Mouse (Mus musculus): ENCODE data around the gene Rbpjl. TPM values are rescaled to one million over a fixed set of nuclear protein-coding genes. Genes with fewer than 3 reads are reported as not detected.

The Rbpjl gene
- polyA plus RNA-seq, 1 experiment from 2014 or later = 0.21 TPM

- Histone ChIP-seq H3K9me3 (peaks cover 13% of the 10 kb centered on the region; the same call in 1 of the 2 replicates), H3K4me3 (no peak overlapping the region), H3K27ac (replicated peaks) (no peak overlapping the region), H3K36me3 (no peaks in the 10 kb centered on the region), H3K9ac (no peak overlapping the region), H3K4me2 (no peak overlapping the region), H3K27me3 (replicated peaks) (peaks cover 82% of the 10 kb centered on the region), H3K4me1 (peaks cover 12% of the 10 kb centered on the region)
- ATAC-seq (ENCODE audit: extremely low read depth, insufficient number of reproducible peaks, low FRiP score, low TSS enrichment) = no peak
- WGBS = 62% methylated on average over 12 of the region's 12 CpGs
These were observed 6.0 kb upstream of the Rbpjl start for GRCm38 (mm10) chr2:164396911-164397310.

- H3K4me3 ChIP-seq = peak overlapping the region; percentile 55
- no peak overlapping the region for H3K9ac ChIP-seq
- H3K36me3 ChIP-seq = no peaks in the 10 kb centered on the region
- peak overlapping the region; percentile 82 for H3K4me2 ChIP-seq
- no peak overlapping the region for H3K27ac ChIP-seq (replicated peaks)
- ATAC-seq (ENCODE audit: extremely low read depth, insufficient number of reproducible peaks, low FRiP score, low TSS enrichment) = no peak
- 12% methylated on average over 14 of the region's 14 CpGs for WGBS
- H3K4me1 ChIP-seq = peaks cover 45% of the 10 kb centered on the region
- H3K27me3 ChIP-seq (replicated peaks) = peaks cover 99% of the 10 kb centered on the region
- no peaks in the 10 kb centered on the region for H3K9me3 ChIP-seq
These were observed 598 bp downstream of the Rbpjl start for GRCm38 (mm10) chr2:164403396-164404081.

DNA sequence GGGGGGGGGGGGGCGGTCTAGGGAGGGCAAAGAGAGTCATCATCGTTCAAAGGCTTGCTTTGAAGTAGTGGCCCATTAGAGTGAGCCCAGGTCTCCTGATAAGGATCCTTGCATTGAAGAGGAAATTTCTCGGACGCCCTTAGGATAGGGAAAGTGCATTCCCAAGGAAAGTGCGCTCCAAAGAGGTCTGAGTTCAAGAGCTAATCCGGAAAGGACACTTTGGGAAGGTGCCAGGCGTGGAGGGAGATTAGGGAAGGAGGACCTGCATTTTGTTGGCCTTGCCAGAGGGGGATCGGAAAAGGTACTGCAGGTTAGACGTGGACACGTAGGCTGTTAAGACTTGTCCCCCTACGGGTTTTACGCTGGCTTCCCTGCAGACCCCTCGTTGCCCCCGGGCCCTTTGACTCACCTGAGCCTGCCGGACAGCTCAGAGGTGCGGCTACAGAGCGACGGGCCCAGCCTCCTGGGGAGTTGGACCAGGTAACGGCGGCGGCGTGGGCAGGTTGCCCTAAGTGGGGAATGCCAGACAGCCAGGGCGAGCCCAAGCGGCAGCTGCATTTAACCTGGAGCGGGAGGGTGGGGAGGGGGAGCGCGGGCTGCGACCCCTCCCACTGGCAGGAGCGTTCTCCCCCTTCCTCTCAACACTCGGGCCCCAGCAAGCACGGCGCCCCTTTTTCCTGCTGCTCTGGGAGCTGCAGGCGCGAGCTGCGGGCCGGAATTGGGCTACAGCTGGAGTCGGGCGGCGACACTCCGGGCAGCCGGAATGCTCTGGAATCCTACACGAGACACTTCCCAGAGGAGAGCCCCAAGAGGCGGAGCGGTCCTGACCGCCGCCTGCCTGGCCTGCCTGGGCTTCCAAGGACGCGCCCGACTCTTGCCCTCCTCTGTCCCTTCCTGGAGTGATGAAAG is 1.4 kb downstream of the Rbpjl start:
- Histone ChIP-seq H3K27ac (replicated peaks) (no peak overlapping the region), H3K4me3 (peak overlapping the region; percentile 55), H3K4me1 (peaks cover 46% of the 10 kb centered on the region), H3K9ac (peak overlapping the region; percentile 74), H3K27me3 (replicated peaks) (peaks cover 100% of the 10 kb centered on the region), H3K36me3 (no peaks in the 10 kb centered on the region), H3K4me2 (peak overlapping the region; percentile 82), H3K9me3 (no peaks in the 10 kb centered on the region)
- ATAC-seq (ENCODE audit: extremely low read depth, insufficient number of reproducible peaks, low FRiP score, low TSS enrichment) = no peak; the same call in 1 of the 2 replicates
- WGBS = 1% methylated on average over 49 of the region's 49 CpGs

DNA sequence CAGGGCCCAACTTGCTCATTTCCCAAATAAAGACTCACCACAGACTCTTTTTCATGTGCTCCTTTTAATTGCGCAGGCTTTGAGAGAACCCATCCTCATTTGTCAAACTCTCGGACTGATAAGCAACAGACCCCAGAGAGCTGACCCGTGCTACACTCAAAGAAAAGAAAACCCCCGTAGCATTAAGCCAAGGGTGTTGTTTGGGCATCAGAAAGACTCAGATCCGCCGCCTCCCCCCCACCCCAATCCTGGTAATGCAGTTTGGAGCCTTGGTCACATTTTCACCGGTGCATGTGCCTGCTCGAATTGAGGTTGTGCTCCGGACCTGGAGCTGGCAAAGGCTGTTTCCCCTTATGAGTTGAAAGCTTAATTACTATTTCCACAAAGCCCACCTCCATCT is 2.1 kb downstream of the Rbpjl start, which contains the start of gene Matn4:
Gene Matn4, minus strand, starts transcription at position 101 of the 400 bp plus-strand sequence.
- Histone ChIP-seq H3K27me3 (replicated peaks) (peaks cover 100% of the 10 kb centered on the region), H3K4me3 (peak within 1 kb of the TSS; percentile 55), H3K27ac (replicated peaks) (no peak within 1 kb of the TSS), H3K4me2 (peak within 1 kb of the TSS; percentile 82), H3K4me1 (peaks cover 46% of the 10 kb centered on the region), H3K9me3 (no peaks in the 10 kb centered on the region), H3K36me3 (no peaks in the 10 kb centered on the region), H3K9ac (peak within 1 kb of the TSS; percentile 74)
- ATAC-seq (ENCODE audit: extremely low read depth, insufficient number of reproducible peaks, low FRiP score, low TSS enrichment) = no peak
- 8% methylated on average over 9 of the region's 9 CpGs for WGBS

DNA sequence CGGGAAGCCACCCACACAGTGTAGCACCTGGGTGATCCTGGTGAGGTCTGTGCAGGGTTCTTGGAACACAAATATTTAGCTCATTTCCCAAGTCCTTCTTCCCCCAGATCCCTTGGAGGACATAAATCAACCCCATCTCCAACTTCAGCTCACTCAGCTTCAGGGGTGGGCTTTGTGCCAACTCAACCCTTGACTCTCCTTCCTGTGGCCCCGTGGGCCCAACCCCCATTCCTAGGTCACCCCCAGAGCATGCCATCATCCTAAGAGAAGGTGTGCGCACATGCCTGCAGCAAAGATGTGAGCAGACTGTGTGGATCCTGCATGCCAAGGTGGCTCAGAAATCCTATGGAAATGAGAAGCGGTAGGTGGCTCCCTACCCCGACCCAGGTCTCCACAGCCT is 2.6 kb downstream of the Rbpjl start:
- Histone ChIP-seq H3K4me1 (peaks cover 42% of the 10 kb centered on the region), H3K27me3 (replicated peaks) (peaks cover 100% of the 10 kb centered on the region), H3K4me3 (no peak overlapping the region), H3K9me3 (no peaks in the 10 kb centered on the region), H3K36me3 (no peaks in the 10 kb centered on the region), H3K27ac (replicated peaks) (no peak overlapping the region), H3K4me2 (no peak overlapping the region), H3K9ac (no peak overlapping the region)
- WGBS = 41% methylated on average over 5 of the region's 5 CpGs
- ATAC-seq (ENCODE audit: extremely low read depth, insufficient number of reproducible peaks, low FRiP score, low TSS enrichment) = no peak

GRCm38 (mm10) chr2:164407708-164408107 is 4.8 kb downstream of the Rbpjl start:
- peak overlapping the region; percentile 57 for H3K4me2 ChIP-seq
- peaks cover 32% of the 10 kb centered on the region for H3K4me1 ChIP-seq
- H3K36me3 ChIP-seq = no peaks in the 10 kb centered on the region
- no peak overlapping the region for H3K27ac ChIP-seq (replicated peaks)
- peak overlapping the region; percentile 29; the same call in 1 of the 2 replicates for H3K4me3 ChIP-seq
- no peak for ATAC-seq (ENCODE audit: extremely low read depth, insufficient number of reproducible peaks, low FRiP score, low TSS enrichment)
- peak overlapping the region; percentile 61; the same call in 1 of the 2 replicates for H3K9ac ChIP-seq
- 1% methylated on average over 22 of the region's 22 CpGs for WGBS
- H3K9me3 ChIP-seq = no peaks in the 10 kb centered on the region
- peaks cover 98% of the 10 kb centered on the region for H3K27me3 ChIP-seq (replicated peaks)

GRCm38 (mm10) chr2:164414167-164414566 is 11.2 kb downstream of the Rbpjl start:
- Histone ChIP-seq H3K4me1 (peaks cover 12% of the 10 kb centered on the region), H3K9me3 (no peaks in the 10 kb centered on the region), H3K4me2 (peak overlapping the region; percentile 61), H3K36me3 (no peaks in the 10 kb centered on the region), H3K4me3 (peak overlapping the region; percentile 35), H3K27me3 (replicated peaks) (peaks cover 66% of the 10 kb centered on the region), H3K9ac (peak overlapping the region; percentile 58; the same call in 1 of the 2 replicates), H3K27ac (replicated peaks) (no peak overlapping the region)
- WGBS = 22% methylated on average over 28 of the region's 28 CpGs
- ATAC-seq (ENCODE audit: extremely low read depth, insufficient number of reproducible peaks, low FRiP score, low TSS enrichment) = no peak

- Histone ChIP-seq H3K9me3 (no peaks in the 10 kb centered on the region), H3K27me3 (replicated peaks) (peaks cover 62% of the 10 kb centered on the region), H3K27ac (replicated peaks) (no peak overlapping the region), H3K9ac (peak overlapping the region; percentile 58; the same call in 1 of the 2 replicates), H3K4me3 (peak overlapping the region; percentile 35), H3K36me3 (no peaks in the 10 kb centered on the region), H3K4me2 (peak overlapping the region; percentile 61), H3K4me1 (peaks cover 12% of the 10 kb centered on the region)
- 54% methylated on average over 10 of the region's 10 CpGs for WGBS
- no peak for ATAC-seq (ENCODE audit: extremely low read depth, insufficient number of reproducible peaks, low FRiP score, low TSS enrichment)
These were observed 11.6 kb downstream of the Rbpjl start for GRCm38 (mm10) chr2:164414581-164414980.

DNA sequence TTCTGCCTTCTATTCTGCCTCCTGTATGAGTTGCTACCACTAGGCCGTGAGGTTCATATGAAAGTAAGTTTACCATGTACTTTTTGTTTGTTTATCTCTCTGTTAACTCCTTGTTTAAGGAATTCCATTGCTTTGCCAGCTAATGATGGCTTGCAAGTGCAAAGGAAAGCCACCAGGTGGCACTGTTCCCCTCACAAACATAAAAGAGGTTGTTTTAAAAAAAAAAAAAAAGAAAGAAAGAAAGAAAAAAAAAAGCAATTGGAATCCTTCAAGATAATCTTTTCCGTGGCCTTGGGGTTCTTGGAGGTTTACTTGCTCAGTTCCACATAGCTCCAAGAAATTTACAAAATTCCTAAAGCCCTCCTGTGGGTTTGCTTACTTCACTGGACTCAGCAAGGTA is 14.3 kb downstream of the Rbpjl start:
- H3K9me3 ChIP-seq = no peaks in the 10 kb centered on the region
- H3K27me3 ChIP-seq (replicated peaks) = peaks cover 37% of the 10 kb centered on the region
- peaks cover 12% of the 10 kb centered on the region for H3K4me1 ChIP-seq
- ATAC-seq (ENCODE audit: extremely low read depth, insufficient number of reproducible peaks, low FRiP score, low TSS enrichment) = no peak
- no peaks in the 10 kb centered on the region for H3K36me3 ChIP-seq
- no peak overlapping the region for H3K4me3 ChIP-seq
- no peak overlapping the region for H3K27ac ChIP-seq (replicated peaks)
- 0% methylated on average over 2 of the region's 2 CpGs for WGBS
- no peak overlapping the region for H3K4me2 ChIP-seq
- H3K9ac ChIP-seq = no peak overlapping the region

DNA sequence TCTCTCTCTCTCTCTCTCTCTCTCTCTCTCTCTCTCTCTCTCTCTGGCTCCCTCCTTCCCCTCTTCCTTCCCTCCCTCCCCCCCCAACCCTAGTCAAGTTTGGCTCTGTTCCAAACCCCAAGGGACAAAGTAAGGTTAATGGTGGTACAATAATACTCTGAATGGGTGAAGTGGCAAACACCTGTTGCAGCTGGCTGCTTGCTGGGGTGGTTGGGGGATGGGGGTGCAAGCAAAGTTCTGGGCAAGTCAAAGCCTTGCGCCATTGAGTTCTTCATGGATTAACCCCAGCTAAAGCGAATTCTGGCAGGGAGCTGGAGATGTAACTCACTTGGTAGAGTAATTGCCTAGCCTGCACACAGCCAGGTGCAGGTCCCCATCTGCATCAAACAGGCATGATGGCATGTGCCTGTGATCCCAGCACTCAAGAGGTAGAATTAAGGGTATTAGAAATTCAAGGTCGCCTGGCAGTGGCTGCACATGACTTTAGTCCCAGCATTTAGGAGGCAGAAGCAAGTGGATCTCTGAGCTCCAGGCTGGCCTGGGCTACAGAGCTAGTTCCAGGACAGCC is 15.5 kb downstream of the Rbpjl start:
- Histone ChIP-seq H3K9me3 (no peaks in the 10 kb centered on the region), H3K4me3 (no peak overlapping the region), H3K36me3 (peaks cover 2% of the 10 kb centered on the region), H3K4me1 (peaks cover 12% of the 10 kb centered on the region), H3K27ac (replicated peaks) (no peak overlapping the region), H3K9ac (0 out of 2 replicates have a peak overlapping the region, but pooled peaks have one; percentile 7), H3K4me2 (no peak overlapping the region), H3K27me3 (replicated peaks) (peaks cover 30% of the 10 kb centered on the region)
- WGBS = 33% methylated on average over 3 of the region's 3 CpGs
- no peak for ATAC-seq (ENCODE audit: extremely low read depth, insufficient number of reproducible peaks, low FRiP score, low TSS enrichment)

DNA sequence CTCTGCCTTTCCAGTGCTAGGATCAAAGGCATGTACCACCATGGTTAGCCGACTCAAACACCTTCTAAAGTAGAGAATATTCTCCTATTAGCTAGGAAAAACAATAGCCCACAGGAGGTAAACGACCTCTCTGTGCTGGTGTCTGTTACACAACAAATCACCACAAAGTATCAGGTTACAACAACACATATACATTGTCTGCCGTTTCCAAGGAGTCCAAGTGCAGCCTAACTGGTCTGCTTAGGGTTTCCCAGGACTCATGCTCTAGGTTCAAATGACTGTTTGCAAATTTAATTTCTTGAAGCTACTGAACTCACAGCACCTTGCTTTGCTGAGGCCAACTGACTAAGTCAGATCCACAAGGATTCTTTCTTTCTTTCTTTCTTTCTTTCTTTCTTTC is 16.5 kb downstream of the Rbpjl start:
- WGBS = 9% methylated on average over 3 of the region's 3 CpGs
- peaks cover 6% of the 10 kb centered on the region; the same call in 1 of the 2 replicates for H3K4me1 ChIP-seq
- no peak overlapping the region for H3K27ac ChIP-seq (replicated peaks)
- no peak overlapping the region for H3K4me3 ChIP-seq
- H3K4me2 ChIP-seq = no peak overlapping the region
- H3K9ac ChIP-seq = 0 out of 2 replicates have a peak overlapping the region, but pooled peaks have one; percentile 10
- ATAC-seq (ENCODE audit: extremely low read depth, insufficient number of reproducible peaks, low FRiP score, low TSS enrichment) = no peak
- H3K36me3 ChIP-seq = peaks cover 12% of the 10 kb centered on the region
- H3K9me3 ChIP-seq = no peaks in the 10 kb centered on the region
- H3K27me3 ChIP-seq (replicated peaks) = peaks cover 20% of the 10 kb centered on the region
